Mouse (Mus musculus): ENCODE measurements around the gene Bola2.
"Not testable (repeated sequence)": the region's sequence is repeated elsewhere in the genome, so short reads cannot be mapped to it uniquely, and the experiment has no call there.

Bola2 gene

GRCm38 (mm10) chr7:126695210-126695611 lies at the start of gene Bola2:
TSS of gene Bola2 (plus strand) at chr7:126695401.
- DNase-seq (ENCODE audit: low read depth, low spot score) = no peak

- DNase-seq (ENCODE audit: low read depth, low spot score) = no peak
These were observed 49.5 kb upstream of the Bola2 start for GRCm38 (mm10) chr7:126645708-126646107.

GRCm38 (mm10) chr7:126648486-126648885 lies 46.7 kb upstream of the Bola2 start:
- DNase-seq (ENCODE audit: low read depth, low spot score) = no peak

- peak; percentile 87 for DNase-seq (ENCODE audit: low read depth, low spot score)
These were observed 45.8 kb upstream of the Bola2 start, which contains the start of gene Sgf29 for GRCm38 (mm10) chr7:126649231-126650051. TSS of gene Sgf29 (plus strand) at chr7:126649309.

GRCm38 (mm10) chr7:126650852-126651251 lies 44.3 kb upstream of the Bola2 start:
- DNase-seq (ENCODE audit: low read depth, low spot score) = no peak

- no peak for DNase-seq (ENCODE audit: low read depth, low spot score)
These were observed 41.2 kb upstream of the Bola2 start for GRCm38 (mm10) chr7:126653991-126654390.

- DNase-seq (ENCODE audit: low read depth, low spot score) = no peak
These were observed 39.5 kb upstream of the Bola2 start for GRCm38 (mm10) chr7:126655695-126656094.

GRCm38 (mm10) chr7:126657522-126657921 lies 37.7 kb upstream of the Bola2 start:
- DNase-seq (ENCODE audit: low read depth, low spot score) = no peak

GRCm38 (mm10) chr7:126659771-126660170 lies 35.4 kb upstream of the Bola2 start:
- DNase-seq (ENCODE audit: low read depth, low spot score) = no peak

GRCm38 (mm10) chr7:126663646-126664045 lies 31.6 kb upstream of the Bola2 start:
- no peak for DNase-seq (ENCODE audit: low read depth, low spot score)

- DNase-seq (ENCODE audit: low read depth, low spot score) = no peak
These were observed 29.9 kb upstream of the Bola2 start for GRCm38 (mm10) chr7:126665269-126665668.

GRCm38 (mm10) chr7:126667495-126668090 lies 27.6 kb upstream of the Bola2 start:
- no peak for DNase-seq (ENCODE audit: low read depth, low spot score)

- DNase-seq (ENCODE audit: low read depth, low spot score) = no peak
These were observed 26.7 kb upstream of the Bola2 start for GRCm38 (mm10) chr7:126668452-126668851.

GRCm38 (mm10) chr7:126670152-126670551 lies 25.0 kb upstream of the Bola2 start:
- no peak for DNase-seq (ENCODE audit: low read depth, low spot score)

- DNase-seq (ENCODE audit: low read depth, low spot score) = no peak
These were observed 23.1 kb upstream of the Bola2 start for GRCm38 (mm10) chr7:126672111-126672510.

GRCm38 (mm10) chr7:126675104-126675503 lies 20.1 kb upstream of the Bola2 start:
- no peak for DNase-seq (ENCODE audit: low read depth, low spot score)

- DNase-seq (ENCODE audit: low read depth, low spot score) = no peak
These were observed 19.0 kb upstream of the Bola2 start, which contains the start of gene Sult1a1 for GRCm38 (mm10) chr7:126676207-126676606. TSS of gene Sult1a1 (minus strand) at chr7:126676432.

GRCm38 (mm10) chr7:126676631-126677220 lies 18.5 kb upstream of the Bola2 start:
- no peak for DNase-seq (ENCODE audit: low read depth, low spot score)

GRCm38 (mm10) chr7:126678545-126679341 lies 16.5 kb upstream of the Bola2 start:
- DNase-seq (ENCODE audit: low read depth, low spot score) = no peak

- DNase-seq (ENCODE audit: low read depth, low spot score) = no peak
These were observed 15.5 kb upstream of the Bola2 start for GRCm38 (mm10) chr7:126679683-126680082.

- no peak for DNase-seq (ENCODE audit: low read depth, low spot score)
These were observed 14.0 kb upstream of the Bola2 start for GRCm38 (mm10) chr7:126681221-126681620.

GRCm38 (mm10) chr7:126688156-126688555 lies 7.0 kb upstream of the Bola2 start:
- not testable (repeated sequence) for DNase-seq (ENCODE audit: low read depth, low spot score)
